Mouse (Mus musculus) kidney, adult 9 months (tissue): Measurements from ENCODE around the gene Cpeb1.
A peak's percentile ranks its signal among the peaks of the same experiment; 100 is the strongest.

Source experiments
- DNase-seq: peaks from one replicate; pipeline ENCODE4 v3.0.0; 2022

The Cpeb1 gene

GRCm38 (mm10) chr7:81369724-81370123 lies 85.5 kb downstream of the Cpeb1 start:
- DNase-seq, result no peak

- peak; percentile 24 for DNase-seq
Observed at GRCm38 (mm10) chr7:81367946-81368345, 87.3 kb downstream of the Cpeb1 start.

- no peak for DNase-seq
Observed at GRCm38 (mm10) chr7:81356975-81357374, 98.3 kb downstream of the Cpeb1 start.

- no peak for DNase-seq
Observed at GRCm38 (mm10) chr7:81356360-81356759, 98.9 kb downstream of the Cpeb1 start.

- no peak for DNase-seq
Observed at GRCm38 (mm10) chr7:81355746-81356145, 99.5 kb downstream of the Cpeb1 start.

- no peak for DNase-seq
Observed at GRCm38 (mm10) chr7:81351826-81352225, 103.4 kb downstream of the Cpeb1 start.

- no peak for DNase-seq
Observed at GRCm38 (mm10) chr7:81348206-81348605, 107.1 kb downstream of the Cpeb1 start.

GRCm38 (mm10) chr7:81345447-81346170 lies 109.7 kb downstream of the Cpeb1 start:
- DNase-seq, result no peak

- peak; percentile 97 for DNase-seq
Observed at GRCm38 (mm10) chr7:81344544-81345446, 110.5 kb downstream of the Cpeb1 start, which contains the start of gene Rps17. Rps17 (minus strand) TSS chr7:81345254.

GRCm38 (mm10) chr7:81343831-81344230 lies 111.4 kb downstream of the Cpeb1 start:
- DNase-seq, result no peak

GRCm38 (mm10) chr7:81343316-81343715 lies 111.9 kb downstream of the Cpeb1 start:
- no peak for DNase-seq

- peak; percentile 59 for DNase-seq
Observed at GRCm38 (mm10) chr7:81342356-81343094, 112.7 kb downstream of the Cpeb1 start.

- peak; percentile 55 for DNase-seq
Observed at GRCm38 (mm10) chr7:81341563-81341962, 113.7 kb downstream of the Cpeb1 start.

- peak; percentile 85 for DNase-seq
Observed at GRCm38 (mm10) chr7:81339783-81340182, 115.5 kb downstream of the Cpeb1 start.

GRCm38 (mm10) chr7:81338522-81338873 lies 116.8 kb downstream of the Cpeb1 start:
- DNase-seq, result no peak

- DNase-seq, result no peak
Observed at GRCm38 (mm10) chr7:81337785-81338521, 117.3 kb downstream of the Cpeb1 start.

GRCm38 (mm10) chr7:81336432-81336786 lies 118.9 kb downstream of the Cpeb1 start:
- DNase-seq, result peak; percentile 65

- no peak for DNase-seq
Observed at GRCm38 (mm10) chr7:81335705-81336431, 119.4 kb downstream of the Cpeb1 start.

- DNase-seq, result no peak
Observed at GRCm38 (mm10) chr7:81331851-81332250, 123.4 kb downstream of the Cpeb1 start.

GRCm38 (mm10) chr7:81330767-81331166 lies 124.5 kb downstream of the Cpeb1 start:
- no peak for DNase-seq

- no peak for DNase-seq
Observed at GRCm38 (mm10) chr7:81327661-81328060, 127.6 kb downstream of the Cpeb1 start.

- no peak for DNase-seq
Observed at GRCm38 (mm10) chr7:81326859-81327258, 128.4 kb downstream of the Cpeb1 start.
